Mouse (Mus musculus): ENCODE measurements at regions not wholly inside any gene's neighbourhood (a gene's known extent, or its start where the extent isn't known, plus 50 kb on each side); places are given as distances from the start of the nearest gene placed in this dataset.

- TF ChIP-seq CTCF (IDR thresholded peaks at IDR 0.05; ENCODE audit: borderline replicate concordance, extremely low read depth, insufficient read depth, insufficient read length) = no peak
- TF ChIP-seq POLR2A (IDR thresholded peaks at IDR 0.05; ENCODE audit: borderline replicate concordance, extremely low read depth, insufficient read depth, insufficient read length, poor library complexity, severe bottlenecking) = no peak
Observed at GRCm38 (mm10) chr16:76566220-76566619, 192.6 kb upstream of the Nrip1 start.

All from brain, embryonic 14.5 days (tissue).